Mouse (Mus musculus) embryo, embryonic 9.5 days (tissue): ENCODE results near the gene Atg4b.
"Not testable (repeated sequence)": the region's sequence is repeated elsewhere in the genome, so short reads cannot be mapped to it uniquely, and the experiment has no call there.

Experiments used
- DNase-seq: peaks from one replicate; pipeline ENCODE4 v3.0.0-alpha.2; 2017; ENCODE audit errors: extremely low spot score

Gene Atg4b

GRCm38 (mm10) chr1:93818722-93819121, 67.4 kb downstream of the Atg4b start:
- DNase-seq: no peak

GRCm38 (mm10) chr1:93823796-93824495, 72.6 kb downstream of the Atg4b start:
- DNase-seq: no peak

GRCm38 (mm10) chr1:93824609-93825008, 73.3 kb downstream of the Atg4b start, which contains the start of gene D2hgdh:
TSS of gene D2hgdh (plus strand) at chr1:93824909.
- no peak for DNase-seq

DNA sequence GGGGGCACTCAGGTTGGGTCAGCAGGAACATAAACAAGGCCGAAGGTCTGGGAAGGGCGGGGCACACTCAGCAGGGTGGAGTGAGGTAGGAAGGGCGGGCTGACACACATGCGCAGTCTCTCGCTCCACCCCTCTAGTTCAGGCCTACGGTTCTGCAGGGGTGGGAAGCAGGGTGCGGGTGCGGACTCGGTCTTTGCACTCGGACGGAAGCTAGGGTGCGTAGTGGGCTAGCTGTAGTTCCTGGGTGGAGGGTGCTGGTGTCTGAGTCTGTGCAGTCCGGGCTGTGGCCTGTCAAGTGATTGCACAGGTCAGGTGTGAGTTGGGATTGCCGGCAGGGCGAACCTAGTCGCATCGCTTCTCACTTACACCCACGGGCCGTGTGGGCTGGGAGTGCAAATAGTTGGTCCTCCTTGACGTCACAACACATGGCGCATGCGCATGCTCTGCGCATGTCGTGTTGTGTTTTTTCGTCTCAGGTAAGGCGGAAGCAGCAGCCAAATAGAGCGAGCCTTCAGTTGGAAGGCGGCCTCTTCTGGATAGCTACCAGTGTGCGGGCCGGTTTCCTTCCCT, 73.9 kb downstream of the Atg4b start:
- peak; percentile 90 for DNase-seq

DNA sequence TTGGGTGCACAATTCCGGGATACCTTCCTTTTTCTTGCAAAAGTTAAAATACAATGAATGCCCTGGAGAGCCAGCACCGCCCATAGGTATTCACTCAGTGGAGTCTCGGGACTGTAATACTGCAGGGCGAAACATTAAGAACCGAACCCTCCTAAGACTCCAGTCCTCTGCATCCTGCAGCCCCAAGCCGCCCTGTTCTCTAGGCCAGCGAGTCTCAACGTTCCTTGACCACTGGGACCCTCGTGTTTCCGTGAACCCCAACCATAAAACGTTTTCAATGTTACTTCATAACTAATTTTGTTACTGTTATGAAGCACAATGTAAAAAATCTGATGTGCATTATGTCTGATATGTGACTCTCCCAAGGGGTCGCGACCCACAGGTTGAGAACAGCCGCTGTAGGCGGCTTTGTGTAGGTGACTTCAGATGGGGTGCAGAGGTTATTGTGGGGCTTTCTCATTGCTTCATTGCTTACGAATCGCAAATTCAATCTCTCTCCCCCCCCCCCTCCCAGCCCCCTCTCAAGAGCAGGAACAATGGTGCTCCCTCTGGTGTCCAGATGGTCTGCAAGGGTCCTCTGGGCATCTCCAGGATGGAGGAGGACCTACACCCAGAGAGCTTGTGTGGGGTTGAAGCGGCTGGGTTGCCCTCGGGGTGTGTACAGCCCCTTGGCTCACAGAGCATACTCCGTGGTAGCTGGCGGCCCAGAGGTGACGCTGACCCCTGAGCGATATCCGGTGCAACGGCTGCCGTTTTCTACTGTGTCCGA, 74.7 kb downstream of the Atg4b start:
- DNase-seq: no peak

DNA sequence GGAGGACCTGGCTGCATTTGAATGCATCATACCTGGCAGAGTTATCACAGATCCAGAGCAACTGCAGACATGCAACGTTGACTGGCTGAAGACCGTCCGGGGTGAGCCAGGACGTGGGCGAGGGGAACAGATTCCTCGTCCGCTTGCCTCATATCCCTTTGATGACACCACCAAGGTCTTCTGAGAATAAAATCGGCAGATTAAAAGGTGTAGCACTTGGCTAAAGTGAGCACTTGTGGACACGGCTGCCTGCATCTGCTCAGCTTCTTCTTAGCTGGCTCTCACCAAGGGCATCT, 75.2 kb downstream of the Atg4b start:
- no peak for DNase-seq

DNA sequence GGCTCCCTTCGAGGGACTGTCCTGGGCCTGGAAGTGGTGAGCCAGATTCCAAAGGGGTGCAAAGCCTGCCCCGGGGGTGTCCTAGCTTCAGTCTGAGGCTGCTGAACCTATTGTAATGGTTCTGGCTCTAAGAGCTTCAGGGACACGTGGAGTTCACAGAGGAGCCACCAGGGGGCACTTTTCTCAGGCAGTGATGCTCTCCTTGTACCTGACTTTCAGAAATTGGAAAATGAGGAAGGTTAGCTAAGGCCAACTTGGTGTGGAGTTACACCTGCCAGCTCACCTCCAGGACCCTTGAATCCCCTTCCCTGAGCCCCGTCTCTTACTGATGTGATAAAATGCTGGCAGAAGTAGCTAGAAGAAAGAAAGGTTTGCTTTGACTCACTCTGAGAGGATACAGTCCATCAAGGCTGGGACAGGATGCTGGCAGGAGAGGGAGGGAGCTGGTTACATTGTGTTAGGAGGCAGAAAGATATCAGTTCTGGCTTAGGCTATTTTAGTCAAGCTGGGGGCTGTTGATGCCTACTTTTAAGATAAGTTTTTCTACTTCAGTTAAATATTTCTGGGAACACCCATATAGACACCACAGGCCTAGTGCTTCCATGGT, 81.6 kb downstream of the Atg4b start:
- DNase-seq: not testable (repeated sequence)

DNA sequence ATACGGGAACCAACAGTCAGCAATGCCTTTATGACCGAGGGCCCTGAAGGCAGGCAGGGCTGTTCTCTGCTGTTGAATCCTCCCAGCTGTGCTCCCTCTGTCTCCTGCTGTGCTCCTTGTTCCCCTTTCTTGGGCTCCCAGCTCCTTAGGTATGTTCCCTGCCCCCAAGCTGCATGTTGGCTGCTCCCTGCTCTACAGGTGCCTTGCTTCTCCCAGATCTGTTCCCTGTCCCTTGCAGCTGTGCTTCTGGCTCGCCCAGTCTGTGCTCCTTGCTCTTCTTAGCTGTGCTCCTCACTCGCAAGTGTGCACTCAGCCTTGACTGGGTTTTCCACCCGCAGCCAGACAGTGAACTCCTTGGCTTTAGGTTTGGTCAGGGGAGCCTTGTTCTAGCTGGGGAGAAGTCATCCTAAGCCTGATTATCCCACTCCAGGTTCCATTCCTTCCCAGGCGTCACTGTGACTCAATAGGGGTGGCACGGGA, 83.4 kb downstream of the Atg4b start:
- DNase-seq: no peak

- no peak for DNase-seq
Observed at GRCm38 (mm10) chr1:93835211-93835610, 83.9 kb downstream of the Atg4b start.

DNA sequence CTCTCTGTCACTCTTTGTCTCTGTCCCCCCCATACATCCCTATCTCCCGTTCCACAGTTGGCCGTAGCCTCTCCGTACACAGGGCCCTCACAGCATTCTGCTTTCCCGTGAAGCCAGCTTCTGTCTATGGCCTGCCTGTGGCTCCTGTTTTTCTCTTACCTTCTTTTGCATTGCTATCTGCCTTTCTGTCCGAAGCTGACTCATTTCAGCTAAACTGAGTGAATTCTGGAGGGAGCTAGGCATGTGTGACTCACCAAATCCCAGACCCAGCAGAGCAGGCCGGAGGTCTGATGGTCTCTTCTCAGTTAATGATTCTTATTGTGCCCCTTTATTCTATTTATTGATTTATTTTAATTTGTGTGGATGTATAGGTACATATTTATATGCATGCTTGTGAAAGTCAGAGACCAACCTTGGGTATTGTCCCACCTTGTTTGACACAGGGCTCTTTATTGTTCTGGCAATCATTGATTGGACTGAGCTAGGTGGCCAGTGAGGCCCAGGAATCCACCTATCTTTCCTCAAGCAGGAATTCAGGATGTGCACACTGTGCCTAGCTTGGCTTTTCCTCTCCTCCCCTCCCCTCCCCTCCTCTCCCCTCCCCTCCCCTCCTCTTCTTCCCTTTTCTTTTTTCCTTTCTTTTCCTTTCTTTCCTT, 84.7 kb downstream of the Atg4b start:
- DNase-seq: no peak

- no peak for DNase-seq
Observed at GRCm38 (mm10) chr1:93836532-93836913, 85.2 kb downstream of the Atg4b start.

DNA sequence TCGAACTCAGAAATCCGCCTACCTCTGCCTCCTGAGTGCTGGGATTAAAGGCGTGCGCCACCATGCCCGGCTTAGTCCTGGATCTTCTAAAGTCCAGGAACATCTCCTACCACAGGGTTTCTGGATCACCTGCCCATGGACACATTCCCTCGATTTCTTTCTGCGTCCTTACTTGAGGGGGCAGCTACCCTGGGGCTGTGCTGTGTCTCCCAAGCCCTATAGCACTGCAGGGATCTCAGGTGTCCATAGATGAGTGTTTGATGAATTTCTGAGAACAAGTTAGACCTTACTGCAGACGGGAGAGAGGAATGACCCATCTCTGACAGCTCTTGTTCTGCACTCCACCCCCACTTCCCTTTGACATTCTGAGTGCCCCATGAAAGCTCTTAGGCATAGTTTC, 86.0 kb downstream of the Atg4b start:
- DNase-seq: no peak

DNA sequence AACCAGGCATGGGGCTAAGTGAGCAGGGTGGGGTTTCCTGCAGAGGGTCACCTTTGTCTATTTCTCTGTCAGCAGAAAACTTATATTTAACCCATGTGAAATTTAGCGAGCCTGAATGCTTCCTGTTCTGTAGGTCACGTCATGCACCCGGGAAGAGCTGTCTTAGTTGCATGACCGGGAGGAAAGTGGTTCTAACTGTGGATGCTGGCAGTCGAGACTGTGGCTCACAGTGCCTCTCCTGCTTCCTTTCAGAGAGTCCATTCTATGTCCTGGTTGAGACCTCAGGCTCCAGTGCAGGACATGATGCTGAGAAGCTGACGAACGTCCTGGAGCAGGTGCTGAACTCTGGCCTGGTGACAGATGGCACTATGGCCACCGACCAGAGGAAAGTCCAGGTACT, 87.3 kb downstream of the Atg4b start:
- DNase-seq: not testable (repeated sequence)
